Mouse (Mus musculus): ENCODE measurements around the gene Arntl2. TPM values are rescaled to one million over a fixed set of nuclear protein-coding genes. Genes with fewer than 3 reads are reported as not detected.
"Not testable (repeated sequence)": the region's sequence is repeated elsewhere in the genome, so short reads cannot be mapped to it uniquely, and the experiment has no call there.

Arntl2 gene
- total RNA-seq (2021), result 1 to 10 TPM; 8.2 to 9.6 TPM
- long read RNA-seq, experiment 1, partial matches to known transcripts, result 1 of 2 reads
- long read RNA-seq, experiment 1, other reads (novel, unspliced or antisense), result 1 of 2 reads
- long read RNA-seq, experiment 2, partial matches to known transcripts, result 0 of 2 reads
- long read RNA-seq, experiment 2, other reads (novel, unspliced or antisense), result 2 of 2 reads

GRCm38 (mm10) chr6:146795924-146796545, at the start of gene Arntl2:
TSS of gene Arntl2 (plus strand) at chr6:146796055.
- DNase-seq (ENCODE audit: low spot score in 2 of 2), result peak; percentile 54 to 66

GRCm38 (mm10) chr6:146746577-146746976, 49.3 kb upstream of the Arntl2 start:
- DNase-seq (ENCODE audit: low spot score in 2 of 2), result no peak

GRCm38 (mm10) chr6:146747057-146747456, 48.8 kb upstream of the Arntl2 start:
- no peak for DNase-seq (ENCODE audit: low spot score in 2 of 2)

GRCm38 (mm10) chr6:146748271-146748670, 47.6 kb upstream of the Arntl2 start:
- no peak for DNase-seq (ENCODE audit: low spot score in 2 of 2)

- no peak for DNase-seq (ENCODE audit: low spot score in 2 of 2)
These were observed 44.2 kb upstream of the Arntl2 start for GRCm38 (mm10) chr6:146751671-146752070.

- DNase-seq (ENCODE audit: low spot score in 2 of 2), result no peak
These were observed 43.7 kb upstream of the Arntl2 start for GRCm38 (mm10) chr6:146752178-146752577.

- no peak for DNase-seq (ENCODE audit: low spot score in 2 of 2)
These were observed 43.2 kb upstream of the Arntl2 start for GRCm38 (mm10) chr6:146752612-146753011.

- DNase-seq (ENCODE audit: low spot score in 2 of 2), result no peak
These were observed 42.2 kb upstream of the Arntl2 start for GRCm38 (mm10) chr6:146753560-146754160.

- DNase-seq (ENCODE audit: low spot score in 2 of 2), result no peak
These were observed 40.7 kb upstream of the Arntl2 start for GRCm38 (mm10) chr6:146755136-146755535.

- no peak for DNase-seq (ENCODE audit: low spot score in 2 of 2)
These were observed 40.2 kb upstream of the Arntl2 start for GRCm38 (mm10) chr6:146755679-146756078.

- DNase-seq (ENCODE audit: low spot score in 2 of 2), result no peak
These were observed 36.8 kb upstream of the Arntl2 start for GRCm38 (mm10) chr6:146759027-146759426.

- no peak for DNase-seq (ENCODE audit: low spot score in 2 of 2)
These were observed 35.8 kb upstream of the Arntl2 start for GRCm38 (mm10) chr6:146760022-146760421.

GRCm38 (mm10) chr6:146760736-146761135, 35.1 kb upstream of the Arntl2 start:
- DNase-seq (ENCODE audit: low spot score in 2 of 2), result no peak

- DNase-seq (ENCODE audit: low spot score in 2 of 2), result peak; percentile 9 to 24
These were observed 33.5 kb upstream of the Arntl2 start for GRCm38 (mm10) chr6:146762264-146762898.

- no peak for DNase-seq (ENCODE audit: low spot score in 2 of 2)
These were observed 31.3 kb upstream of the Arntl2 start for GRCm38 (mm10) chr6:146764593-146764992.

- DNase-seq (ENCODE audit: low spot score in 2 of 2), result no peak
These were observed 30.6 kb upstream of the Arntl2 start for GRCm38 (mm10) chr6:146765270-146765669.

GRCm38 (mm10) chr6:146768813-146769404, 26.9 kb upstream of the Arntl2 start:
- DNase-seq (ENCODE audit: low spot score in 2 of 2), result no peak

- no peak for DNase-seq (ENCODE audit: low spot score in 2 of 2)
These were observed 25.7 kb upstream of the Arntl2 start for GRCm38 (mm10) chr6:146770005-146770745.

- no peak for DNase-seq (ENCODE audit: low spot score in 2 of 2)
These were observed 25.0 kb upstream of the Arntl2 start for GRCm38 (mm10) chr6:146770808-146771207.

- DNase-seq (ENCODE audit: low spot score in 2 of 2), result not testable (repeated sequence)
These were observed 20.0 kb upstream of the Arntl2 start for GRCm38 (mm10) chr6:146775864-146776263.
